Mouse (Mus musculus): ENCODE measurements around the gene Rnft1. TPM values are rescaled to one million over a fixed set of nuclear protein-coding genes. Genes with fewer than 3 reads are reported as not detected.
A peak's percentile ranks its signal among the peaks of the same experiment; 100 is the strongest.

Rnft1 gene
- total and polyA plus RNA-seq, 2 experiments from 2014 or later, result 5.7 to 16.3 TPM

DNA sequence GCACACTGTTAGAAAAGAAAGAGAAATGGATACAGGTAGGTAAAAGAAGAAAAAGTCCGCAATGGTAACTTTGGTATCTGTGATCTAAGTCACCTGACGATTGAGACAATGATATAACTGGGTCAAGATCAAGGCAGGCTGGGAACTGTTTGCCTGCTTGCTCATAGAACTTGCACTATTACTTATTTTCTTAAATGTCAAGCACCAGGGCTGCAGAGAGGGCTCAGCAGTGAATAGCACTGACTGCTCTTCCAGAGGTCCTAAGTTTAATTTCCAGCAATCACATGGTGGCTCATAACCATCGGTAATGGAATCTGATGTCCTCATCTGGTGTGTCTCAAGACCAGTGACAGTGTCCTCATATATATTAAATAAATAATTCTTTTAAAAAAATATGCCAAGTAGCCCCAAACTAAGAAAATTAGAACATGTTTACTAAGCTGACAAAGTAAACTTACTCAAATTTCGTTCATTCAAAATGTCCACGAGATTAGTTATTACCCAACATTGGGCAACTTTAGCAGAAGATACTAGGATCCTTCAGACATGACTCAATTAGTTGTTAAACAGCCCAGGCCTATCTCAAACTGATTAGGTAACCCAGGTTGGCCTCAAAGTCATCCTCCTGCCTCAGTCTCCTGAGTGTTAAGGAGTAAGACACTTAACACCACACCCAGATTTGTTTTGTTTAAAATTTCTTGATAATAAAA is 49.9 kb downstream of the Rnft1 start:
- TF ChIP-seq CTCF (IDR thresholded peaks at IDR 0.05; ENCODE audit: low read depth), result no peak
- no peak for ATAC-seq
- no peak overlapping the region for H3K4me2 ChIP-seq (ENCODE audit: low read depth, low read length)
- no peak overlapping the region for H3K4me3 ChIP-seq (ENCODE audit: low read length)
- no peak overlapping the region for H3K9ac ChIP-seq (replicated peaks; ENCODE audit: low read length)
- no peak for DNase-seq (ENCODE audit: low spot score)
- H3K36me3 ChIP-seq (ENCODE audit: insufficient read depth, low read length), result 0 out of 2 replicates have a peak, but pooled peaks cover 11% of the 10 kb centered on the region
- no peaks in the 10 kb centered on the region for H3K9me3 ChIP-seq (ENCODE audit: low read length)
- H3K27me3 ChIP-seq (ENCODE audit: insufficient read depth, low read length), result no peaks in the 10 kb centered on the region
- WGBS, result 94% methylated on average over 5 of the region's 5 CpGs
- no peak overlapping the region for H3K27ac ChIP-seq
- H3K4me1 ChIP-seq (ENCODE audit: insufficient read depth, low read length), result no peaks in the 10 kb centered on the region

DNA sequence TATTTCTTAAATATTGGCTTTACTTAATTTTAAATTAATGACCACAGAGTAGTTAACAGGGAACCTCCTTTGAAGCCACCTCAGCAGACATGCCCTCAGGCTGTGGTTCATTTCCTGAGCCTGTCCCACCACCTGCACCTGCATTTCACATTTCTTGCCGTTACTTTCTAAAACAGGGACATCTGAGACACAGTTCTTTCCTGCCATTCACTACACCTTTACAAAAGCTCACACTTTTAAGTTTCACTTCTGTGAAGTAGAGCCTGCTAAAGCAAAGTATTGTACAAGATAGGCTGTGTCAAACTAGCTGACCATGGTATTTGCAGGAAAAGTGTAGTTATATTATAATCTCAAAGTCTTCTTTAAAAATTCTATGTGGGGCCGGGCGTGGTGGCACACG is 54.3 kb downstream of the Rnft1 start:
- DNase-seq (ENCODE audit: low spot score), result no peak
- WGBS, result 90% methylated on average over 4 of the region's 4 CpGs
- Histone ChIP-seq H3K27me3 (ENCODE audit: insufficient read depth, low read length) (no peaks in the 10 kb centered on the region), H3K27ac (no peak overlapping the region), H3K4me3 (ENCODE audit: low read length) (no peak overlapping the region), H3K9me3 (ENCODE audit: low read length) (no peaks in the 10 kb centered on the region), H3K9ac (replicated peaks; ENCODE audit: low read length) (no peak overlapping the region), H3K4me2 (ENCODE audit: low read depth, low read length) (no peak overlapping the region), H3K36me3 (ENCODE audit: insufficient read depth, low read length) (no peaks in the 10 kb centered on the region), H3K4me1 (ENCODE audit: insufficient read depth, low read length) (no peaks in the 10 kb centered on the region)
- no peak for ATAC-seq
- no peak for TF ChIP-seq CTCF (IDR thresholded peaks at IDR 0.05; ENCODE audit: low read depth)

GRCm38 (mm10) chr11:86539716-86540475 is 55.4 kb downstream of the Rnft1 start:
- H3K4me3 ChIP-seq (ENCODE audit: low read length), result no peak overlapping the region
- WGBS, result 90% methylated on average over 6 of the region's 6 CpGs
- ATAC-seq (no peak), DNase-seq (ENCODE audit: low spot score) (no peak)
- H3K36me3 ChIP-seq (ENCODE audit: insufficient read depth, low read length), result no peaks in the 10 kb centered on the region
- TF ChIP-seq CTCF (IDR thresholded peaks at IDR 0.05; ENCODE audit: low read depth), result no peak
- H3K27me3 ChIP-seq (ENCODE audit: insufficient read depth, low read length), result no peaks in the 10 kb centered on the region
- no peaks in the 10 kb centered on the region for H3K9me3 ChIP-seq (ENCODE audit: low read length)
- no peak overlapping the region for H3K9ac ChIP-seq (replicated peaks; ENCODE audit: low read length)
- H3K4me2 ChIP-seq (ENCODE audit: low read depth, low read length), result no peak overlapping the region
- H3K27ac ChIP-seq, result no peak overlapping the region
- no peaks in the 10 kb centered on the region for H3K4me1 ChIP-seq (ENCODE audit: insufficient read depth, low read length)

DNA sequence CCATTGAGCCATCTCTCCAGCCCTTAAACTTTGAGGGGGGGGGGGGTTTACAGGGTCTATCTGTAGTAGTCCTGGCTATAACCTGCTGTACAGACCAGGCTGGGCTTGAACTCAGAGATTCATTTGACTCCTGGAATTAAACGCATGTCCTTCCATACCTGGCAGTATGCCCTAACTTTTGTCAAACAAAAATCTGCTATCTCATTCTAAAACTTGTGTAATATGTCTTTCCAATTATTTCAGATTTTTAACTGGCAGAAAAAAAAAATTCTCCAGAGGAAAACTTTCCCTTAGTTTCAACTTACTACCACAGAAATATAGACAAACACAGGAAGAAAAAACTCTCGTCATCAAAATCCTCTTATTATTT is 56.0 kb downstream of the Rnft1 start:
- TF ChIP-seq CTCF (IDR thresholded peaks at IDR 0.05; ENCODE audit: low read depth), result no peak
- no peaks in the 10 kb centered on the region for H3K27me3 ChIP-seq (ENCODE audit: insufficient read depth, low read length)
- H3K36me3 ChIP-seq (ENCODE audit: insufficient read depth, low read length), result no peaks in the 10 kb centered on the region
- H3K4me3 ChIP-seq (ENCODE audit: low read length), result no peak overlapping the region
- H3K4me2 ChIP-seq (ENCODE audit: low read depth, low read length), result no peak overlapping the region
- no peaks in the 10 kb centered on the region for H3K4me1 ChIP-seq (ENCODE audit: insufficient read depth, low read length)
- DNase-seq (ENCODE audit: low spot score) (no peak), ATAC-seq (no peak)
- no peak overlapping the region for H3K9ac ChIP-seq (replicated peaks; ENCODE audit: low read length)
- H3K9me3 ChIP-seq (ENCODE audit: low read length), result no peaks in the 10 kb centered on the region
- no peak overlapping the region for H3K27ac ChIP-seq
- whole genome bisulfite sequencing, result 92% methylated on average over 2 of the region's 2 CpGs

GRCm38 (mm10) chr11:86542851-86543250 is 58.4 kb downstream of the Rnft1 start:
- no peak for DNase-seq (ENCODE audit: low spot score)
- Histone ChIP-seq H3K4me3 (ENCODE audit: low read length) (no peak overlapping the region), H3K4me2 (ENCODE audit: low read depth, low read length) (peak overlapping the region; percentile 81), H3K9ac (replicated peaks; ENCODE audit: low read length) (no peak overlapping the region), H3K27ac (no peak overlapping the region), H3K9me3 (ENCODE audit: low read length) (no peaks in the 10 kb centered on the region), H3K36me3 (ENCODE audit: insufficient read depth, low read length) (no peaks in the 10 kb centered on the region), H3K4me1 (ENCODE audit: insufficient read depth, low read length) (no peaks in the 10 kb centered on the region), H3K27me3 (ENCODE audit: insufficient read depth, low read length) (no peaks in the 10 kb centered on the region)
- 84% methylated on average over 1 of the region's 1 CpGs for WGBS
- TF ChIP-seq CTCF (IDR thresholded peaks at IDR 0.05; ENCODE audit: low read depth), result no peak
- no peak for ATAC-seq

GRCm38 (mm10) chr11:86543960-86544638 is 59.6 kb downstream of the Rnft1 start:
- no peaks in the 10 kb centered on the region for H3K9me3 ChIP-seq (ENCODE audit: low read length)
- H3K27ac ChIP-seq, result peak overlapping the region; percentile 87
- H3K36me3 ChIP-seq (ENCODE audit: insufficient read depth, low read length), result no peaks in the 10 kb centered on the region
- H3K27me3 ChIP-seq (ENCODE audit: insufficient read depth, low read length), result no peaks in the 10 kb centered on the region
- WGBS, result under 1% methylated on average over 43 of the region's 50 CpGs
- DNase-seq (ENCODE audit: low spot score) (peak; percentile 28), ATAC-seq (peak; percentile 86)
- no peak for TF ChIP-seq CTCF (IDR thresholded peaks at IDR 0.05; ENCODE audit: low read depth)
- H3K9ac ChIP-seq (replicated peaks; ENCODE audit: low read length), result peak overlapping the region; percentile 98
- peak overlapping the region; percentile 81 for H3K4me2 ChIP-seq (ENCODE audit: low read depth, low read length)
- no peaks in the 10 kb centered on the region for H3K4me1 ChIP-seq (ENCODE audit: insufficient read depth, low read length)
- H3K4me3 ChIP-seq (ENCODE audit: low read length), result peak overlapping the region; percentile 96

All from hindbrain, postnatal 0 days (tissue).